Mouse (Mus musculus) limb, embryonic 11.5 days (tissue): ENCODE data around the gene Dnajc8. TPM values are rescaled to one million over a fixed set of nuclear protein-coding genes. Genes with fewer than 3 reads are reported as not detected.

Experiments
- ATAC-seq: fragments of 200-750 bp; cut with Nextera tagmentation; 2 replicates; pipeline ENCODE4 v1.8.0; 2017; ENCODE audit warnings: low read depth; ENCODE audit not compliant: insufficient number of reproducible peaks, low FRiP score, low TSS enrichment
- DNase-seq: peaks from one replicate; pipeline ENCODE4 v3.0.0-alpha.2; 2015; ENCODE audit warnings: low spot score
- H3K27ac ChIP-seq: fragments of 300-500 bp; sonication (generic); replicated peaks from 2 replicates; pipeline ENCODE4 v1.5.1; 2014; ENCODE audit warnings: low read depth, mild to moderate bottlenecking, low read length
- H3K27me3 ChIP-seq: fragments of 300-500 bp; sonication (generic); 2 replicates; pipeline ENCODE4 v1.6.1; 2014; ENCODE audit warnings: mild to moderate bottlenecking, low read length, mixed read lengths; ENCODE audit not compliant: control insufficient read depth, insufficient read depth
- H3K36me3 ChIP-seq: fragments of 300-500 bp; sonication (generic); 2 replicates; pipeline ENCODE4 v1.6.1; 2014; ENCODE audit warnings: mild to moderate bottlenecking, low read length, moderate library complexity, mixed read lengths; ENCODE audit not compliant: control insufficient read depth, insufficient read depth
- H3K4me1 ChIP-seq: fragments of 300-500 bp; sonication (generic); 2 replicates; pipeline ENCODE4 v1.6.1; 2014; ENCODE audit warnings: low read length, mixed read lengths; ENCODE audit not compliant: control insufficient read depth, insufficient read depth
- H3K4me2 ChIP-seq: fragments of 300-500 bp; sonication (generic); 2 replicates; pipeline ENCODE4 v1.6.1; 2014; ENCODE audit warnings: low read depth, mild to moderate bottlenecking, moderate library complexity; ENCODE audit not compliant: severe bottlenecking
- H3K4me3 ChIP-seq: fragments of 300-500 bp; sonication (generic); 2 replicates; pipeline ENCODE4 v1.5.1; 2014; ENCODE audit warnings: low read depth, low read length
- H3K9ac ChIP-seq: fragments of 300-500 bp; sonication (generic); 2 replicates; pipeline ENCODE4 v1.6.1; 2014; ENCODE audit warnings: mild to moderate bottlenecking, low read length
- H3K9me3 ChIP-seq: fragments of 300-500 bp; sonication (generic); 2 replicates; pipeline ENCODE4 v1.6.1; 2016; ENCODE audit warnings: low read length; ENCODE audit not compliant: control insufficient read depth
- WGBS: fragments of 180-500 bp; shearing (Covaris S2); extraction: QIAGEN DNeasy Blood & Tissue Kit; methylation state at CpG from one replicate; pipeline ENCODE4 v1.1.7; 2014; 5-methylcytosine and 5-hydroxymethylcytosine counted together
- polyA plus RNA-seq: library from polyadenylated mRNA; unstranded; fragments of >200 nt; fragmentation: Nextera tagmentation; extraction: Ambion mirVana; gene quantifications from 2 replicates; pipeline ENCODE4 v1.2.1, GENCODE M21; 2014

Dnajc8 gene
- polyA plus RNA-seq, 1 experiment from 2014 or later = 244 TPM

- H3K27ac ChIP-seq = no peak overlapping the region
- no peaks in the 10 kb centered on the region for H3K27me3 ChIP-seq
- H3K9me3 ChIP-seq = no peaks in the 10 kb centered on the region
- H3K36me3 ChIP-seq = no peaks in the 10 kb centered on the region
- no peak overlapping the region for H3K9ac ChIP-seq
- no peaks in the 10 kb centered on the region for H3K4me1 ChIP-seq
- ATAC-seq (no peak), DNase-seq (no peak)
- 71% methylated on average over 9 of the region's 9 CpGs for WGBS
- no peak overlapping the region for H3K4me2 ChIP-seq
- H3K4me3 ChIP-seq = no peak overlapping the region
Observed at GRCm38 (mm10) chr4:132567361-132567779, 32.0 kb downstream of the Dnajc8 start.

- Histone ChIP-seq H3K9me3 (no peaks in the 10 kb centered on the region), H3K4me1 (no peaks in the 10 kb centered on the region), H3K9ac (no peak overlapping the region), H3K27me3 (no peaks in the 10 kb centered on the region), H3K36me3 (no peaks in the 10 kb centered on the region), H3K4me2 (no peak overlapping the region), H3K4me3 (no peak overlapping the region), H3K27ac (no peak overlapping the region)
- 87% methylated on average over 5 of the region's 5 CpGs for WGBS
- ATAC-seq = no peak
- DNase-seq = no peak
Observed at GRCm38 (mm10) chr4:132569115-132569514, 33.8 kb downstream of the Dnajc8 start.

- no peak for DNase-seq
- no peak overlapping the region for H3K27ac ChIP-seq
- no peak for ATAC-seq
- H3K4me3 ChIP-seq = no peak overlapping the region
- H3K9ac ChIP-seq = no peak overlapping the region
- no peaks in the 10 kb centered on the region for H3K27me3 ChIP-seq
- no peaks in the 10 kb centered on the region for H3K9me3 ChIP-seq
- no peaks in the 10 kb centered on the region for H3K36me3 ChIP-seq
- H3K4me2 ChIP-seq = no peak overlapping the region
- no peaks in the 10 kb centered on the region for H3K4me1 ChIP-seq
- 85% methylated on average over 9 of the region's 9 CpGs for WGBS
Observed at GRCm38 (mm10) chr4:132571190-132571589, 35.8 kb downstream of the Dnajc8 start.

- 61% methylated on average over 11 of the region's 11 CpGs for WGBS
- no peaks in the 10 kb centered on the region for H3K9me3 ChIP-seq
- no peak overlapping the region for H3K27ac ChIP-seq
- no peak for DNase-seq
- no peaks in the 10 kb centered on the region for H3K4me1 ChIP-seq
- no peak overlapping the region for H3K4me3 ChIP-seq
- no peaks in the 10 kb centered on the region for H3K27me3 ChIP-seq
- no peak overlapping the region for H3K4me2 ChIP-seq
- ATAC-seq = no peak
- no peaks in the 10 kb centered on the region for H3K36me3 ChIP-seq
- no peak overlapping the region for H3K9ac ChIP-seq
Observed at GRCm38 (mm10) chr4:132573327-132573726, 38.0 kb downstream of the Dnajc8 start.

GRCm38 (mm10) chr4:132574809-132575347, 39.5 kb downstream of the Dnajc8 start:
- Histone ChIP-seq H3K36me3 (no peaks in the 10 kb centered on the region), H3K27me3 (no peaks in the 10 kb centered on the region), H3K4me3 (no peak overlapping the region), H3K9ac (no peak overlapping the region), H3K4me2 (no peak overlapping the region), H3K27ac (no peak overlapping the region), H3K9me3 (no peaks in the 10 kb centered on the region), H3K4me1 (no peaks in the 10 kb centered on the region)
- WGBS = 91% methylated on average over 1 of the region's 1 CpGs
- DNase-seq = no peak
- no peak for ATAC-seq

GRCm38 (mm10) chr4:132583781-132584180, 48.4 kb downstream of the Dnajc8 start:
- Histone ChIP-seq H3K4me2 (no peak overlapping the region), H3K27ac (no peak overlapping the region), H3K27me3 (no peaks in the 10 kb centered on the region), H3K9me3 (no peaks in the 10 kb centered on the region; the same call in 1 of the 2 replicates), H3K4me3 (no peak overlapping the region), H3K4me1 (no peaks in the 10 kb centered on the region), H3K9ac (no peak overlapping the region), H3K36me3 (no peaks in the 10 kb centered on the region)
- WGBS = 66% methylated on average over 3 of the region's 3 CpGs
- no peak for ATAC-seq
- DNase-seq = no peak

- H3K27me3 ChIP-seq = no peaks in the 10 kb centered on the region
- ATAC-seq (no peak), DNase-seq (no peak)
- H3K4me3 ChIP-seq = no peak overlapping the region
- H3K4me1 ChIP-seq = no peaks in the 10 kb centered on the region
- H3K36me3 ChIP-seq = no peaks in the 10 kb centered on the region
- 90% methylated on average over 2 of the region's 2 CpGs for WGBS
- H3K27ac ChIP-seq = no peak overlapping the region
- H3K9ac ChIP-seq = no peak overlapping the region
- H3K4me2 ChIP-seq = no peak overlapping the region
- no peaks in the 10 kb centered on the region; the same call in 1 of the 2 replicates for H3K9me3 ChIP-seq
Observed at GRCm38 (mm10) chr4:132584975-132585374, 49.6 kb downstream of the Dnajc8 start.

GRCm38 (mm10) chr4:132586282-132586681, 50.9 kb downstream of the Dnajc8 start:
- H3K27ac ChIP-seq = no peak overlapping the region
- no peaks in the 10 kb centered on the region for H3K9me3 ChIP-seq
- ATAC-seq = no peak
- H3K4me1 ChIP-seq = no peaks in the 10 kb centered on the region
- DNase-seq = no peak
- H3K9ac ChIP-seq = no peak overlapping the region
- H3K27me3 ChIP-seq = no peaks in the 10 kb centered on the region
- no peak overlapping the region for H3K4me3 ChIP-seq
- 95% methylated on average over 4 of the region's 4 CpGs for whole genome bisulfite sequencing
- no peaks in the 10 kb centered on the region for H3K36me3 ChIP-seq
- H3K4me2 ChIP-seq = no peak overlapping the region

GRCm38 (mm10) chr4:132588512-132588911, 53.2 kb downstream of the Dnajc8 start:
- no peak overlapping the region for H3K4me2 ChIP-seq
- ATAC-seq (no peak), DNase-seq (no peak)
- H3K27me3 ChIP-seq = no peaks in the 10 kb centered on the region
- H3K36me3 ChIP-seq = no peaks in the 10 kb centered on the region
- no peak overlapping the region for H3K9ac ChIP-seq
- H3K4me3 ChIP-seq = no peak overlapping the region
- no peak overlapping the region for H3K27ac ChIP-seq
- WGBS = 79% methylated on average over 3 of the region's 3 CpGs
- H3K9me3 ChIP-seq = no peaks in the 10 kb centered on the region
- H3K4me1 ChIP-seq = no peaks in the 10 kb centered on the region
